Mouse (Mus musculus) mature B cell (primary cell): ENCODE data around the gene Mum1l1.
"Not testable (repeated sequence)": the region's sequence is repeated elsewhere in the genome, so short reads cannot be mapped to it uniquely, and the experiment has no call there.

Experiments used
- in situ Hi-C: fragments of 300-500 bp; cut with MboI; formaldehyde crosslinking; loops from 2 replicates; pipeline ENCODE4 v1.14.3; 2019

The Mum1l1 gene

GRCm38 (mm10) chrX:139209829-139210225 is at the start of gene Mum1l1:
Mum1l1 (plus strand) TSS chrX:139210042.
- in situ Hi-C loops: no loop called here

- in situ Hi-C loops: no loop called here
Measured at GRCm38 (mm10) chrX:139178928-139179327, 30.9 kb upstream of the Mum1l1 start, which contains the start of gene 4933428M09Rik. 4933428M09Rik (plus strand) TSS chrX:139179228.

- in situ Hi-C loops: not testable (repeated sequence)
Measured at GRCm38 (mm10) chrX:139191506-139191905, 18.3 kb upstream of the Mum1l1 start.

- in situ Hi-C loops: no loop called here
Measured at GRCm38 (mm10) chrX:139194572-139195279, 15.1 kb upstream of the Mum1l1 start.

GRCm38 (mm10) chrX:139209191-139209828 is 532 bp upstream of the Mum1l1 start:
- in situ Hi-C loops: not testable (repeated sequence)

GRCm38 (mm10) chrX:139214765-139215164 is 4.9 kb downstream of the Mum1l1 start:
- in situ Hi-C loops: no loop called here

GRCm38 (mm10) chrX:139216409-139216808 is 6.6 kb downstream of the Mum1l1 start:
- in situ Hi-C loops: no loop called here

GRCm38 (mm10) chrX:139216991-139217593 is 7.2 kb downstream of the Mum1l1 start:
- in situ Hi-C loops: no loop called here

GRCm38 (mm10) chrX:139217776-139218175 is 7.9 kb downstream of the Mum1l1 start:
- in situ Hi-C loops: no loop called here

GRCm38 (mm10) chrX:139219017-139219416 is 9.2 kb downstream of the Mum1l1 start:
- in situ Hi-C loops: no loop called here

- in situ Hi-C loops: no loop called here
Measured at GRCm38 (mm10) chrX:139220830-139221229, 11.0 kb downstream of the Mum1l1 start.

GRCm38 (mm10) chrX:139221893-139222292 is 12.1 kb downstream of the Mum1l1 start:
- in situ Hi-C loops: no loop called here

- in situ Hi-C loops: no loop called here
Measured at GRCm38 (mm10) chrX:139231143-139231542, 21.3 kb downstream of the Mum1l1 start.

GRCm38 (mm10) chrX:139247294-139247693 is 37.5 kb downstream of the Mum1l1 start:
- in situ Hi-C loops: no loop called here

GRCm38 (mm10) chrX:139257072-139257471 is 47.2 kb downstream of the Mum1l1 start:
- in situ Hi-C loops: no loop called here

GRCm38 (mm10) chrX:139281966-139282365 is 72.1 kb downstream of the Mum1l1 start:
- in situ Hi-C loops: no loop called here
